Mouse (Mus musculus): ENCODE measurements at regions not wholly inside any gene's neighbourhood (a gene's known extent, or its start where the extent isn't known, plus 50 kb on each side); places are given as distances from the start of the nearest gene placed in this dataset.

DNA sequence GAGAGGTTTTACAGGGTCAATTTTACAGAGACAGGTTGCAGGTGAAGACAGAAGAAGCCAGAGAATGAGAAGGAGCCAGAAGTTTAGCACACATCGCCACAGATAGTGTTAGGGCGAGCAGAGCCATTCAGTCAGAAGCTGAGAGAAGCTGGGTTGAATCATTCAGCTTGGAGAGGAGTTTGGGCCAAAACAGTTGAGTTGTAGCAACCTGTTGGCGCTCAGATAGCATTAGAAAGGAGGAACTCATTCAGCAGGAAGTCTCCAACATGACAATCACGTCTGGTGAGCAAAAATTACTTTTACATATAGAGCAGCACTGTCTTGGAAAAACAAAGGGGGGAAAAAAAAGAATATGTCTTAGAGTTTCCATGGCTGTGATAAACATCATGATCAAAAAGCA, 53.2 kb downstream of the Fam43a start:
- in situ Hi-C loops (cut with MboI, MseI), result loop anchor here in 1 of 2 experiments (5.0 kb wide), 1 partner anchor 50 kb away; no protein-coding TSS in a partner anchor

DNA sequence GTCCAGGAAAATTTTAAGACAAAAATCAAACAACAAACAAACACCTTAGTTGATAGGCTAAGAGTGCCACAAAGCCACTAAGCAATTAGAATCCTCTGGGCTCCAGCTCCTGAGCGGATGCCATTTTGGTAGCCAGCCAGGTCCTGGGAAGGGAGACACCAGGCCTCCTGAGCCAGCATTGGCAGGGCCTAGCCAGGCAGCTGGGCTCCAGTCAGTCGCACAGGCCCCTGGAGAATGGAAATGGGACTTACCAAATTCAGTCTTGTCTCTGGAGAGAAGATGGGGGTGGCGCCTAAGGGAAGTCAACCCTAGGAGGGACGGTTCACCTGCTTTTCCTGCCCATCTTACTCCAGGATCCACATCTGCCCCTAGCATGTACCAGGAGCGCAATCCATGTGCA, 54.3 kb downstream of the Fam43a start:
- in situ Hi-C loops (cut with MboI, MseI), result loop anchor here in 1 of 2 experiments (5.0 kb wide), 1 partner anchor 52 kb away; no protein-coding TSS in a partner anchor

DNA sequence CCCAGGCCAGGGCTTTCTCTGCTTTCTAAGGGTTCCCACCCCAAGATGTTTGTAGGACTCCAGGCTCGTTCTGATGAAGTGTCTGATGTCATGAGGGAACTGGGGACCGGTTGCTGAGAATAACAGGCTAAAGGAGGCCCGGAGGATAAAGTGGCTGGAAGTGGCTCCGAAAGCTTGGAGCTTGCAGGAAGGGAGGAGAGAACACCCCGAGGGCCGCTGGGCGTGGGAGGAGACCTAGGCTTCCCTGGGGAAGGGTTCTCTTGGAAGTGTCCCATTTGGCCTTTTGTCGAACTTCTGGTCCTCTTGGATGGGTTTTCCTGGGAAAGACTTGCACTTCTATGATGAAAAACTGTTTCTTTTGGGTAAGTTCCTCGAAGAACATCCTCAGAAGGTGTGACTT, 54.7 kb downstream of the Fam43a start:
- in situ Hi-C loops (cut with MboI, MseI), result loop anchor here in 1 of 2 experiments (5.0 kb wide), 1 partner anchor 52 kb away; no protein-coding TSS in a partner anchor

DNA sequence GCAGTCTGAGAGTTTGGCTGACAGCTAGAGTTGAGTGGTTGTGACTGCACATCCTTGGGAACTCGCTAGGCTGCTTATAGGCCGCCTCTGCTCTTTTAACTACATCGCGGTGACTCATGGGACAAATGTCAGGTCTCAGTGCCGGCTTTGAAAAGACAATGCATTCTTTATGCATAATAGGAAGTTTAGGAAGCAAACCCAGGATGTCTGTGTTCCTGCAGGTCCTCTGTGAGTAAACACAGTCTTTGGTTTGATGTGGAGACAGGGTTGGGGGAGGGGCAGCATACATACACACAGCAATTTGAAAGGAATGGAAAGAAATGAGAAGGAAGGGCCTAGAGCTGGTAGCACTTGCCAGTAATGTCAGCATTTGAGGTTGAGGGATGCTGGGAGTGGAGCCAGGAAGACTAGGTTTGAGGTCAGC, 56.3 kb downstream of the Fam43a start:
- in situ Hi-C loops (cut with MboI, MseI), result no loop called here

DNA sequence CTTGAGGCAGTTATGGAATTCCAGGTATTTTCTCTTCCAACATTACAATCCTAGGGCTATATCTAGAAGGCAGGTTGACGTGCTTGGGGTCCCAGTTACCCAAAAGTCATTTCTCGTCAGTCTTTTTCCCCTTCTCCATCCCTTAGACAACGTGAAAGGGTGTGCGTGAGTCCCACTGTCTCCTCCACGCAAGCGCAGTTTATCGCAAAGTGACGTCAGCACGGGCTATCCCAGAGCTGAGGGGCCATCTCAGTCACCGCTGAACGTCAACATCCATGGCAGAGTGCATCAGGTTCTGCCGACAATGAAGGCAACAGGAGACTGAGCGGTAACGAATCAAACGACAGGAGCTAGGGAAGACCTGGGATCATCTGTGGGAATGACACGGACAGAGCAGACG, 57.4 kb downstream of the Fam43a start:
- in situ Hi-C loops (cut with MboI, MseI), result no loop called here

DNA sequence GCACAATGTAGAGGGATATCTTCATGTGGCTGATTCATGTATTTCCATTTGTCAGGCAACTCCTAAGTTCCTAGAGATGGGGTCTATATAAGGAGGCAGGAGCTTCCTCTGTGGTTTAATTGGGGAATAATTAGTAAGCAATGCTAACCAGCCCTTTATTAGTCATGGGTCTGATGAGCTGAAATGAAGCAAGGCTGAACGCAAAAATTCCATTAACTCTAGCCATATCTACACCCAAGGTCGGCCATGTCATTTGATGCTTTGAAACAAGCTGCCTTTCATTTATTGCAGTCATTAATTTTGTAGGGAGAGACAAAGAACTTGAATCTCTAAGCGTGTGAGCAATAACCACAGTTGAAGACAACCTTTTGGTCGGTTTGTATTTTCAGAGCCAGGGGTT, 59.4 kb downstream of the Fam43a start:
- in situ Hi-C loops (cut with MboI, MseI), result no loop called here

DNA sequence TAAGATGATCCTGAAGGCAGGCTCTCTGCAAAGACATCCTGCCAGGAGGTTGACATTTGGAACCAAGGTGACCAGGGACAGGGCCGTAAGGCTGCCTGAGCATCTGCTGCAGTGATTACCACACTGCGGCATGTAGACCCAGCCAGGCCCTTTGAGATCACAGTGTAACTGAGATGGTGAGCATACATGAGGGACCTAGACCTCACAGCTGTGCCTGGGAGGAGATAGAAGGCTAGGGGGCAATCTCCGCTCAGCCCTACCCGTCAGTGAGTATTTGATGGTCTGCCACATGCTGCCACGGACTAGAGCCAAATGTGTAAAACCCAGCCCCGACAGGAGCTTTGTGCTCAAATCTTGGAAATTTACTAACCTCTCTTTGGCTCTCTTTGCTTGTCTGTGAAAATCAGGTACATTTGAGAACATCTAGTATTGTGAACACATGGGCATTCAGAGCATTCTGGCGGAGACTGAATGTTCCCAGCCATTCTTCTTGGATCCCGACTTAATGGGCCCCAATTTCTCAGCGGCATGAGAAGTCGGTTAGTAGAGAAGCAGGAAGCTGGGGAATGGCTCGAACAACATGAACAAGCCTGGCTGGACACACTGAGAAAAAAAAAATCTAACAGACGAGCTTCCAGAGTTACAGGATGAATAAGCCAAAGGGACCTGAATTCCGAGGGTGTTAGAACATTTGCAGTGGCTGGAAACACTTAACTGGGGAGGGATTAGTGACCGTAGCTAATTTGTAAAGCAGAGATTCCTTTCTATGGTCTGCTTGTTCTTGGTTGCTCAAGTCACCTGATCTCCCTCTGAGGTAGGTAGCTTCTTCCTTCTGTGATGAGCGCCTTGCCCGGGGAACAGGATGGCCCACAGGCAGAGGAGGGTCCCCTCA, 61.8 kb downstream of the Fam43a start:
- in situ Hi-C loops (cut with MboI, MseI), result no loop called here

DNA sequence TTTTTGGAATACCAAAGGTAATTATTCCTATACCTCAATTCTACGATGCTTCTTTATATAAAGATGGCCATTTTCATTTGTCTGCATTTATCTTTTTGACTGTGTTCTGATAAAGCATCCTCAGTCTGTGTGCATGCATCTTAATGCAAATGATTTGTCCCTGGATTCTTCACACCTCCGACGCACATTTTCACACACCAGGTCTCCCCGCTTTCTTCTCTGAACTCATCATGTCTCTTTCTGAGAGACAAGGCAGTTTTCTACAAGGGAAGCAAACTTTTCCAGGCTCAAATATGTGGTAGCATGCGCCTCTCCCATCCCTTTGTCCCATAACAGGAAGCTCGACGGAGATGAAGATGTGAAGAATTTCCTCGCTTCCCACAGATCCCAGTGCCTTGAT, 63.5 kb downstream of the Fam43a start:
- in situ Hi-C loops (cut with MboI, MseI), result no loop called here

DNA sequence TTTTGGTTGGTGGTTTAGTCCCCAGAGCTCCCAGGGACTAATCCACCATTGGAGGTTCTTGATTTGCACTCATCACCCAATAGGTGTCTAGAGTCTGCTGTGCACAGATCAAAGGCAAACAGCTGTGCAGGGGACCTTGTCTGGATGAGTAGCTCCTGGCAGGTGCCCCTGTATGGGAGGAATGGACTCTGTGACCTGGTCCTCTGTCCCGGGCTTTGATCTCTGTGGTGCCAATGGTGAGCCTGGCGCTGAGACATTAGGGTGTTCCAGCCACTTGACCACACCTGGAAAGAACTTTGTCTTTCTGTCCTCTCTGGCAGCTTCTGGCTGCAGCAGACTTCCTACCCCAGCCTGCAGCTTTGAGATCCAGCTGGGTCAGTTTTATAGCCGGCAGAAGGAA, 64.4 kb downstream of the Fam43a start:
- in situ Hi-C loops (cut with MboI, MseI), result no loop called here

DNA sequence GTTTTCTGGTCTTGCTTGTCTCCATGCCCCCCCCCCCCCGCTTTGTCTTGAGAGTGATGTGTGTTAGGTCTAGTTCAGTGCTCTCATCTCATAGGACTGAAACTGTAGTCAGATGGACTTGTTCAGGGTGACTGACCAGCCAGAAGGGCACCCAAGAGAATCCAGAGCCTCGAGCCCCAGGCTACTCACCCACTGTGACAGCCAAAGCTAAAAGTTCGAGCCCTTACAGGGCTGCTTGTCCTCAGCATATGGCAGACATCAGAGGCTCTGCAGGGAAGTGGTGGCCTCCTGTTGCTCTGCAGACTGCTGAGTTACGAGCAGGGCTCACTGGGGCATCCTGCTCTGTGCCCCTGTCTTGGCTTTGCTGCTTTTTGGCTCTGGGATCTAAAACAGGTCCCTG, 64.9 kb downstream of the Fam43a start:
- in situ Hi-C loops (cut with MboI, MseI), result no loop called here

DNA sequence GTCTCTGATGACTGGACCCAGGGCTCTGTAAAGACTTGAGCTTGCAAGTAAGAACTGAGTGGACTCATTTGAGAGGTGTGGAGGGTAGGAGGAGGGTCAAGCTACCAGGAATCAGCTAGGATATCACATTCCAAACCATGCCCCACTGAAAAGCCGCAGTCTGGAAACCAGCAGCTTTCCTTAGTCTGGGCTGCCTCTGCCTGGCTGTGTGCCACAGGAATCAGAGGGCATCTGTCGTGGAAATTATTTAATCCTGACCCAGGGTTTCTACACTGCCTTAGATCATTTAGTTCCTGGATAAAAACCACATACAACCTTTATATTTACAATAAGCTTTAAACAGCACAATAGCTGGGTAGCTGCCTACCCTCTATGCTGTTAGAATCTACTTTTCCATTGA, 66.4 kb downstream of the Fam43a start:
- in situ Hi-C loops (cut with MboI, MseI), result no loop called here

DNA sequence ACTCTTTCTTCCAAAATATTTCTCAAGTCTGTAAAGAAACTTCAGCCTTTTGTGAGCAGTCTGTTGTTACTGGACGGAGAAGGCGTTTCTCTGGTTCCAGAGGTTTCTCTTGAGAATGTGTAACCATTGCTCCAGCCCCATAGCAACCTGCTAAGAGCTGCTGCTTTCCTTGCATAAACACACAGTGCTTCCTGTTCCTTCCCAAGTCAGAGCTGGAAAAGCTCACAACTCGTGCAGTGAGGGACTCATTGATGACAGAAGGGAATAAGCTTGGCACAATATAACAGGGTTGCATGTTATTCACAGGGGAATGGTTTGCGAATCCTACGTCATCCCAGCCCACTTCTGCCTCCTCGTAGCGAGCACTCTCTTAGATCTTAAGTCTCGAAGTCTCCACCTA, 70.4 kb downstream of the Fam43a start:
- in situ Hi-C loops (cut with MboI, MseI), result loop anchor here in 1 of 2 experiments (5.0 kb wide), 1 partner anchor 73 kb away; the partner anchor contains the start of gene Fam43a

DNA sequence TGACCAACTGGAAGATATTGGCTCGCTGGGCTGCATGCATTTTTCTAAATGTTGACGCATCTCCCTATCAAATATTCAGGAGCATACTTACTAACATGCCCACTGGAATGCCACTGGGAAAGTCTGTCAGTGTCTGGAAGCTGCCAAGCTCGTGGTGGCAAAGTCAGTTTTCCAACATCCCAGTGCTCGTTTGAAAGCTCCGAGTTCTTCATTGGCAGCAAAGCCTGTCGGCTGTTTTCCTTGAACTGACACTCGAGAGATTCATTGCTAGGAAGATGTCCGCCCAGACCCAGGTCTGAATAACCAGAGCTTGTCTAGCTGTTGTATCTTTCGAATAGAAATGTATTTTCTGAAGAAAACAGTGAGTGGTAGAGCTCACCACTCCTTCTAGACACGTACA, 72.1 kb downstream of the Fam43a start:
- in situ Hi-C loops (cut with MboI, MseI), result loop anchor here in 1 of 2 experiments (5.0 kb wide), 1 partner anchor 74 kb away; the partner anchor contains the start of gene Fam43a

DNA sequence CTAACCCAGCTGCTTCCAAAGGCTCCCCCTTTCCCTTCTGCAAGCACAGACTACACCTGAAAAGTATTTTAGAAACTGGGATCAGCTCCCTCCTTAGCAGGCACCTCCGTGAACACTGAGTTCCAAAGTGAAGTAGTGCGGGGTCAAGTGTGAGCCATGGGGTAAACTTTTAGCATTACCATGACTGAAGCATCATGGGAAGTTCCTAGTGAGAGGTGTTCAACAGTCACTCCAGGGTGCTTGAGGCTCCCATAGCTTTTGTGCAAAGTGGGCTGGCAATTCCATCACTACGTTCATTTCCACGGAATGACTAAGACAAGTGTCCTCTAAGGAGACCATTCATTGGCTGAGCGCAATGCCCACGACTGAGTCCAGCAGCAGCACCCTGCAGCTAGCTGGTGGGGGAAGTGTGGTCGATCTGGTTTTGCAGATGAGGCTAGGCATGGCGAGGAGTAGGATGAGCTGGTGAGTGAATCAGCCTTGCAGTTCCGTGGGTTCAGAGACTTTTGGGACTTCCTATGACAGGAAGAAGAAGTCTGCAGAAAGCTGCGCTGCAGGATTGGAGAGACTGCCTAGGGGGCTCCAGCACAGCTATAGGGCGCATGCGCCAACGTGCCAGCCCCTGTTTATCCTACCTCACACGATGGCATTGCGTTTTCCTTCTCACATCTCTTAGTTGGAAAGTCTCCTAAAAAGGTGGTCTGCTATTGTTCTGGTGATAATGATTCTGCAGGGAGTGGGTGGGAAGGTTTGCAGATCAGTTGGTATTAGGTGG, 73.4 kb downstream of the Fam43a start:
- in situ Hi-C loops (cut with MboI, MseI), result loop anchor here in 1 of 2 experiments (5.0 kb wide), 1 partner anchor 76 kb away; the partner anchor contains the start of gene Fam43a

DNA sequence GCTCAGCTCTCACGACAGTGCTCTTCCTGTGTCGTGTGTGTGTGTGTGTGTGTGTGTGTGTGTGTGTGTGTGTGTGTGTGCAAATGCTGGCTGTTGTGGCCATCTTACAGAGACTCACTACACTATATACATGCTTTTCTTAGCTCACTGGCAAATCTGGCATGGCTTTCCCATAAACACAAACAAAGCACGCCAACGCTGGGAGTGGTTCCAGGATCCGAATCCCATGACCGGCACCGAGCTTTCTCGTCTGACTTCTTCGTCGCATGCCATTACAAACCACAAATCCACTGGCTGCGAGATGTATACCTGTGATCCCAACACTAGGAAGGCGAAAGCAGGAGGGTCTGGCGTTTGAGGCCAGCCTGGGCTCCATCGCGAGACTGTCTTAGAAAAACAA, 74.1 kb downstream of the Fam43a start:
- in situ Hi-C loops (cut with MboI, MseI), result loop anchor here in 1 of 2 experiments (5.0 kb wide), 1 partner anchor 76 kb away; the partner anchor contains the start of gene Fam43a

DNA sequence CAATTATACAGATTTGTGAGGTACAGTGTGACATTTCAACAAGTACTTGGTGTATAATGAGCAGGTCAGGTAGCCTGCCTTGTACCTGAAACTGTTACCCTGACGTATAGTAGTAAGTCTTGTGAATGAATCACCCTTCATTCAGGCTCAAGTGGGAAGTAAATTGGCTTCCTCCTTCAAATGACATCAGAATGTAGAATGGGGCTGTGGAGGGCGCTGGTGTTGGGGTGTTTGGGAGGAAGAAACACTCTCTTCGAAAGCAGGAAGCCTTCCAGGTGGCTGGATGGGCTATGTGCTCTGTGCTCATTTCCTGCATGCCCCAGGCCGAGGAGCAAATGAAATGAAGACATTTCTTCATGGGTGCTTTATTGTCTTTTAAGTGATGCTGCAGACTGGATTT, 76.3 kb downstream of the Fam43a start:
- in situ Hi-C loops (cut with MboI, MseI), result no loop called here

DNA sequence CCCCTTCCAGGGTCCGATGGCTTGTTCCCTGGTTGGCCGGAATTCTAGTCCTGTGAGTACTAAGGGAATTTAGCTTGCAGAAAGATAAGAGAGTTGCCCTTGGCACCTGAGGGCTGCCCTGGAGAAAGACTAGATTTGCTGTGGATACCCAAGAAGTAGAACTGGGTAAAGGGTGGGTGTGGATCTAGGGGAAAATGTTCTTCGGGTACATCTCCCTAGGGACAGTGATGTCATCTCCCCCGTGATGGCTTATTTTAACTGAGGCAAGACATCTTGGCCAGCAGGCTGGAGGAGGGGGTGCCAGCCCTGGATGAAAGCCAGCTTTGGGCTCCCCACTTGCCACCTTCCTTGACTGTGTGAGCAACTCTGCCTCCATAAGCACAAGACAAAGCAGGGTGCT, 77.5 kb downstream of the Fam43a start:
- in situ Hi-C loops (cut with MboI, MseI), result no loop called here

DNA sequence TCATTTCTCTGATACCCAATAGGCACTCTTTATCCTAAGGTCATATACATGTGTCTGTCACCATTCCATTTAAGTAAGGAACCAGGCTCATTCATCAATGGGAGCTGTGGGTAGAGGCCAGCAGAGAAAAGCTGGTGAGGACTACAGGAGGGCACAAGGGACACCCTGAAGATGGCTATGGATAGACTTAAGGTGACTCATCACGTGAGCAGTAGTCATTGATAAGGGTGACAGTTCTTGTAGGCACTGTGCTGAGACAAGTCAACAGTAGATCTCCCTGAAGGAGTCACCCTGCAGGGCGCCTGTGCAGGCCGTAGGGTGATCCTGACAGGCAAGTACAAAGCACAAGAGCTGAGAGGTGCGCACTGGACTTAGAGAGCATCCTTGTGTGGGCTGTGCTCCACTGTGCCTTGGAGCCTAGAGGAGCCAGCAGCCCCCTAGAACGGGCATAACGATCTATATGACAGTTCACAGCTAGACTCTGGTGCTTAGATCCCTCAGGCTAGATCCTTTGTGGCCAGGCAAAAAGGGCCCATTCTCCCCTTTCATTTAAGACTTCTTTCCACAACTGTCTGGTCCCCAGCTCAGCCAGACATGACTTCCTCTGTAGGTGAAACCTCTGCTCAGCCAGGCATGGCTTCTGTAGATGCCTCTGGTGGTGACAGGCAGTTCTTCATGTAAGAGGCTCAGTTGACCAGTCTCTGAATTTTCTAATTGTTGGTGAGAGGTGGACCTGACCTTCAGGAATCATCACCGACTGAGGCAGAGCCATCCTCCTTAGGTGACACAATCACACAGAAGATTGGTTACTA, 78.6 kb downstream of the Fam43a start:
- in situ Hi-C loops (cut with MboI, MseI), result no loop called here

DNA sequence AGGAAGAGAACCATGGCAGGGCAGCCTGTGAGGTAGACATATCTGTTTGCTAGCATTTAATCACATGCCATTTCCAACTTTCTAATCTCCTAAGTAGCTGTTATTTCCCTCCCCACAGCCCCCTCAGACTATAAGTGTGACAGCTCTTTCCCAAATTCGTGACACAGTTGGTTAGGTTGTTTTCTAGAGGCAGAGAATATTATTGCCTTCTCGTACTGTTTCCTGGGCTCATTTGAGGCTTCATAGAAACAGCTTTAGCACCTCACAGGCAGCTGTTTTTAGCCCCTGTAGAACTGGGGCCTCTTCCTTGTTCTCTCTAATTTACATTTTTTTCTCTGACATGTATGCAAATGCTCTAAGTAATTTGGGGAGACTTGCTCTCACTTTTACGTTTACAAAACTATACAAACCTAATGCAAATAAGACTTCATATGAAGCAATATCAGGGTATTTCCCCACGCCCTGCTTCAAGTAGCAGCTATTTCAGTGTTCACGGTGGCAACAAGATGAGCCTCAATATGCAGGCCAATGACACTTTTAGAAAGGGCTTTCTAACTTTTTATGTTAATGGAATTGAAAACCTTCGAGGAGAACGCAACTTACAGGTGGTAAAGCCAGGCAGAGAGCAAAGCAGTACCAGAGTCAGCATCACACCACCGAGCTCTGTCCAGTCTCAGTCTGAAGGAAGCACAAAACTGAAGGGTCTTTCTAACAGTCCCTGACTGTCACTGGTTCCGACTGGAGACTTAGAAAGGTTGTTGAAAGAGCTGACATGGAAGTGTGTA, 79.4 kb downstream of the Fam43a start:
- in situ Hi-C loops (cut with MboI, MseI), result no loop called here

DNA sequence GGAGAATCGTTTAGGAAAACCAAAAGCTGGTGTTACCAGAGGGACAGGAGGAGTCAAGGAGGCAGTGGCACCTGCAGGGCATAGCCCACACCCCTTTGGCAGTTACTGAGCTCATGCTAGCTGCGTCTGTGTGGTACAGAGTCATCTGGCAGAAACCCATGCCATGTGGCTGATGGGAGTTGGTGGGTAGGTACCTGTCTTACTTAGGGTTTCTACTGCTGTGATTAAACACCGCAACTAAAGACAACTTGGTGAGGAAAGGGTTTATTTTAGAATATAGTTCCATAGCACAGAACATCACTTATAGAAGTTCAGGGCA, 79.9 kb downstream of the Fam43a start:
- in situ Hi-C loops (cut with MboI, MseI), result no loop called here

DNA sequence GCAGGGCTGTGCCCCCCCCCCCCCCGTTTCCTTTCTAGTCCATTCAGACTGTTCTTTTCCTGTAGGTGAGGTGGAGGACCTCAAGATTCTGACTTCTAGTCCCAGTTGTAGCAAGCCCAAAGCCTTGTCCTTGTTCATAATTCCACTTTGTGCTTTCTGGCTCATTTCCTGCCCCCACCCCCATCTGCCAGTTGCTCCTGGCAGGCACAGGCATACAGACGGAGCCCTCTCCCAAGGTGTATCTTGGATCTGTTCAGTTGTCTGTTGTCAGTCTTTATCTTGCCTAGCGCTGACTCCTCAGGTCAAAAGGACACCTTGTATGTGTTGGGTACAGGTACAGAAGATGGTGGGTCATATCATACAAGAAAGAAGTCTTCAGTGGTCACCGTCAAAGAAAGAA, 81.9 kb downstream of the Fam43a start:
- in situ Hi-C loops (cut with MboI, MseI), result no loop called here

Measured in T-helper 17 cell (primary cell).